Mouse (Mus musculus) B cell, adult 2 months (primary cell): Measurements from ENCODE around the gene Mapk8.

ENCODE experiments used
- DNase-seq, 2 experiments: peaks; one replicate each; pipeline ENCODE4 v3.0.0; 2022

Gene Mapk8

GRCm38 (mm10) chr14:33347738-33348137 lies 99.2 kb downstream of the Mapk8 start:
- DNase-seq: no peak

DNA sequence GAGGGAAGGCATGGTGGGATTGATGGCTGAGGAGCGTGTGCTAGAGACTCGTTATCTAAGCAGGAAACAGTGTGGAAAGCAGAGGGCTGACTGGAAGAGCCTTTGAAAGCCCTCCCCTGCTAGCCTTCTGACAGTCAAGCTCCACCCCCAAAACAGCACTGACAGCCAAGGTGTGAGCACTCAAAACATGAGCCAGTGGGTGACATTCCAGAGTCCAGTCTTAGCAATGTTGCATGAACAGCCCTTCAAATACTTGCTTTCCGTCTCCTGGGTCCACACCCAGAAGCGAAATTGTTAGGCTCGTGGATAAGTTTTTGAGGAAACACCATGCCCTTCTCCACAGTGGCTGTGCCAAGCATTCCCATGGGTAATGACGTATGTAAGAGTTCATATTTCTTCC lies 100.4 kb downstream of the Mapk8 start:
- DNase-seq: no peak

DNA sequence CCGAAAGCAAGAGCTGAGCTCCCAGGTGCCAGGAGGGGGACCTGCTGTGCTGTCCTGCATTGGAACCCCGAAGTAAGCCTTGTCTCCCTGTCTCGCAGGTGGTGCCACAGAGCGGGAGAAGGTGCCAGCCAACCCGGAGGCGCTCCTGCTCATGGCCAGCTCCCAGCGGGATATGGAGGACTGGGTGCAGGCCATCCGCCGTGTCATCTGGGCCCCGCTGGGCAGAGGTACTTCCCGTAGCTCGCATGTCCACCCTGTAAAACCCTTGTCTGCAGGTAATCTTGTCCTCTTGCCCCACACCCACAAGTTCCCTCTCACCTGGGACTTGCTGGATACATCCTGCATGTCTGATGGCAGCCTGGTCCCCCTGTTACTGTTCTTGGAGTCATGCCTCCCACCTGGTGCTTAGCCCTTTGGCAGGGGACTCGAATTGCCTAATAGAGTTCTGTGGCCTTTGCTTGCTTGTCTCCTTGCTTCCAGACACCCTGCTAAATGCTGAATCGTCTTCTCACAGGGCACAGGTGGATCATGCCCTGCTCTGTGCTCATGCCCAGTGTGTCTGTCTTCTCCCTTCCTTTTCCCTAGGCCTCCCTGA lies 103.7 kb downstream of the Mapk8 start:
- no peak for DNase-seq

DNA sequence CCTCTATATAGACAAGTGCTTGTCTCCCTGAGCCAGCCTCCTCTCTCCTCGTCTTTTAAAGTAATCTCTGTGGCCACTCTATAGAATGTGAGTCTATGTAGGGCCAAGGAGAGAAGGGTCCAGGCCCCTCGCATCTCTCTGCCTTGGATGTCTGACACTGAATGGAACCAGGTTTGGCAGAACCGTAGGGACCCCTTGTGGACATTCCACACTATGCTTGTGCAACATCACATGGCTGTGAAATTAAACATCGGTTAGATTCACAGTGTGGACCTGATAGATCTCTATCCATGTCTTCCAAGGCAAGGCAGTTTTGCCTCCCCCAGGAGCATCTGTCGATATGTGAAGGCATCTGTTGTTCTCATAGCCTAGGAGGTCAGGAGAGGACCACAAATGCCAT lies 108.3 kb downstream of the Mapk8 start:
- DNase-seq: no peak

- DNase-seq: no peak
These were observed 111.2 kb downstream of the Mapk8 start for GRCm38 (mm10) chr14:33335733-33336132.

- DNase-seq: no peak
These were observed 112.6 kb downstream of the Mapk8 start for GRCm38 (mm10) chr14:33334402-33334801.

DNA sequence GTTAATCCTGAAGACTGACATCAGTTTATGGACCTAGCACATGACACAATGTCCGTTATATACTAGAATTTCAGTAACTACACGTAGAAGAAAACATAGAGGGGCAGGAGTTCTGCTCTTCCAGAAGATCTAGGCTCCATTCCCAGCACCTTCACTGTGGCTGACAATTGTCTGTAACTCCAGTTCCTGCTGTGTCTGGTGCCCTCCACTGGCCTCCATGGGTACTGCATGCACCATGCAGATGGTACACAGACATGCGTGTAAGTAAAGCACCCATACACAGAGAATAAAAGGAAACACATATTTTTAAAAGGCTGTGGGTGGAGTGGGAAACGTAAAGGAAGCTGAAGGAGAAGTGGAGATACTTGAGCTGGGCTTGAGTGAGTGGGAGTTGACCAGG lies 113.1 kb downstream of the Mapk8 start:
- peak; percentile 52 to 62 for DNase-seq

- DNase-seq: no peak
These were observed 115.3 kb downstream of the Mapk8 start for GRCm38 (mm10) chr14:33331627-33332026.

DNA sequence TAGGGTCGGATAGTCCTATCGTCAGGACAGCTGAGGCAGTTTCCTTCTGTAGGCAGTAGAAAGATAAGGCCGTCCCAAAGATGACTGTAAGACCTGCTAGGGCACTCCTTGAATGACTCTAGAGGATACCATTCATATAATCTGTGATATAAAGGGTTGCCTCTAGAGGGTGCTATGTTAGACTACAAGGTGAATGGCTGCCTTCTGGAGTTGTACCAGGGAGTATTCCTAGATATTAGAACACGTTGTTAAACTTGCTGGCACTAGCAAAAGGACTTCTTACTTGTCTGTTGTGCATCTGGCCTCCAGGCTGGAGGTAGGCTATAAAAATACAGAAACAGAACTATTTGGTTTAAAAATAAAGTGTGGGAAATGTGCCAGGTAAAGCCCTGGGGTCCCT lies 116.0 kb downstream of the Mapk8 start:
- DNase-seq: no peak

GRCm38 (mm10) chr14:33329297-33329805 lies 117.6 kb downstream of the Mapk8 start:
- no peak for DNase-seq

DNA sequence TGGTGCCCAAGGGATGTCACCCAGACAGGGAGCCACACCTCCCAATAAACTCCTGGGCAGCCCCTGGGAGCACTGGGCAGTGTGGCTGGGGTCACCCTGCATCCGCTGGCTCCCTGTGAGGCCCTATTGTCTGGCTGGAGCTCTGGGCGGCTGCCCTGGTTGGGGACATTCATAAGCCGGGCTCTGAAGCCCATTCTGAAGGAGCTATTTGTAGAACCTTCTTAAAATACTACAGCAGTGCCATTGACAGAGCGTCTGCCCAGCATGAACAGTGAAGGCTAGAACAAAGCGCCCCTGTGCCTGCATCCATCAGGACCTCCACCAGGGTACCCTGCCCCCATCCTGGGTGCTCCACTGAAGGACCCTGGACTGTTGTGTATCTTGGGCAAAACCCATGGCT lies 118.6 kb downstream of the Mapk8 start:
- no peak for DNase-seq
